Mouse (Mus musculus) stomach, embryonic 14.5 days (tissue): ENCODE measurements around the gene Ankrd12. TPM values are rescaled to one million over a fixed set of nuclear protein-coding genes. Genes with fewer than 3 reads are reported as not detected.
A peak's percentile ranks its signal among the peaks of the same experiment; 100 is the strongest.

Experiments used
- ATAC-seq: fragments of 200-750 bp; cut with Nextera tagmentation; 2 replicates; pipeline ENCODE4 v1.8.0; 2017; ENCODE audit warnings: low read depth, moderate TSS enrichment; ENCODE audit not compliant: insufficient number of reproducible peaks, insufficient read depth, low FRiP score
- H3K27ac ChIP-seq: fragments of 300-500 bp; sonication (generic); 2 replicates; pipeline ENCODE4 v1.5.1; 2014; ENCODE audit warnings: mild to moderate bottlenecking, low read length, moderate library complexity, mixed read lengths
- H3K27me3 ChIP-seq: fragments of 300-500 bp; sonication (generic); 2 replicates; pipeline ENCODE4 v1.6.1; 2014; ENCODE audit warnings: low read length, control low read depth, mixed read lengths; ENCODE audit not compliant: control insufficient read depth, insufficient read depth
- H3K36me3 ChIP-seq: fragments of 300-500 bp; sonication (generic); 2 replicates; pipeline ENCODE4 v1.6.1; 2014; ENCODE audit warnings: mild to moderate bottlenecking, control low read depth, low read length, moderate library complexity, mixed read lengths; ENCODE audit not compliant: control insufficient read depth, insufficient read depth
- H3K4me1 ChIP-seq: fragments of 300-500 bp; sonication (generic); 2 replicates; pipeline ENCODE4 v1.6.1; 2014; ENCODE audit warnings: low read length, control low read depth, mixed read lengths; ENCODE audit not compliant: control insufficient read depth, insufficient read depth
- H3K4me2 ChIP-seq: fragments of 300-500 bp; sonication (generic); replicated peaks from 2 replicates; pipeline ENCODE4 v1.6.1; 2014; ENCODE audit warnings: low read depth, low read length, control low read depth
- H3K4me3 ChIP-seq: fragments of 300-500 bp; sonication (generic); 2 replicates; pipeline ENCODE4 v1.5.1; 2014; ENCODE audit warnings: low read depth, low read length, control low read depth
- H3K9ac ChIP-seq: fragments of 300-500 bp; sonication (generic); replicated peaks from 2 replicates; pipeline ENCODE4 v1.6.1; 2014; ENCODE audit warnings: low read depth, mild to moderate bottlenecking, control low read depth, low read length, moderate library complexity, mixed read lengths
- H3K9me3 ChIP-seq: fragments of 300-500 bp; sonication (generic); 2 replicates; pipeline ENCODE4 v1.6.1; 2016; ENCODE audit warnings: low read depth, low read length, control low read depth; ENCODE audit not compliant: control insufficient read depth
- WGBS: fragments of 180-500 bp; shearing (Covaris S2); extraction: QIAGEN DNeasy Blood & Tissue Kit; methylation state at CpG from one replicate; pipeline ENCODE4 v1.1.7; 2014; 5-methylcytosine and 5-hydroxymethylcytosine counted together
- polyA plus RNA-seq: library from polyadenylated mRNA; unstranded; fragments of >200 nt; fragmentation: Nextera tagmentation; extraction: Ambion mirVana; gene quantifications from 2 replicates; pipeline ENCODE4 v1.2.1, GENCODE M21; 2014

Gene Ankrd12
- polyA plus RNA-seq, 1 experiment from 2014 or later, result 32.8 TPM

DNA sequence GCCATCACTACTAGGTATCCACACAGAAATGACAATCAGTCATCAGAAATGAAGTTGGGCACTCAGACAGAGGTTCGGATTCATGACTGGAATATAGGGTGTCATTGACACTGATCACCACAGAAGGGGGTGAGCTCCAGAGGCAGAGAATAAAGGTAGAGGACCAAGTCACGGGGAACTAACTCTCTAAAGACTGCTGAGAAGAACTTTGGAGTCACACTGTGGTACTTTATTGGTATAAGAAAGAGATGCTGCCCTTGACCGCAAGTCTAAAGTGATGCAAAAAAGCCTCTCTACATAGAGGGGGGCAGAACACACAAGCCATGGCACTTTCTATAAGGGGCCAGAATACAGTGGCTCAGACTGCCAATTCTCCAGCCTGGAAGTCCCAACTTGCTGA, 120.7 kb downstream of the Ankrd12 start:
- 83% methylated on average over 3 of the region's 3 CpGs for WGBS

DNA sequence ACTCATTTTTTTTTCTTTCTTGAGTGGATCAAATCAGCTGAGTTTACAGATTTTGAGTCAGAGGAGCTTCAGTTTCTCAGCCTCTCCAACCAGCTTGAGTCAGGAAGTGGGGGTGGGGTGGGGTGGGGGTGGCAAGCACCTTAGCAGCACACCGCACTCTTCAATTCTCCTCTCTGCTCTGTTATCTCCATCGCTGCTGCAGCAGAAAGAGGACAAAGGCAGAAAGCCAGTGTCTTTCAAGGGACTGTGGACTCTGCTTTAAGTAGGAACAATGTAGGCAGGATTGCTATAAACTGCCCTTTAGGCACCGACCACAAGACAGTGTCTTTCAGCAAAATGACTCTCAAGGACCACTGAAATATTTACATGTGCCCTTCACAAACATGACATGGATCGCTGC, 122.9 kb downstream of the Ankrd12 start:
- no peak for ATAC-seq
- Histone ChIP-seq H3K27me3 (no peaks in the 10 kb centered on the region), H3K4me1 (0 out of 2 replicates have a peak, but pooled peaks cover 3% of the 10 kb centered on the region), H3K36me3 (no peaks in the 10 kb centered on the region), H3K4me2 (no peak overlapping the region), H3K4me3 (no peak overlapping the region), H3K27ac (no peak overlapping the region), H3K9me3 (no peaks in the 10 kb centered on the region), H3K9ac (no peak overlapping the region)
- 55% methylated on average over 4 of the region's 4 CpGs for WGBS

More for the DNA sequence above, 120.7 kb downstream of the Ankrd12 start:
- H3K27me3 ChIP-seq, result no peaks in the 10 kb centered on the region
- H3K9ac ChIP-seq, result no peak overlapping the region
- no peak for ATAC-seq
- H3K27ac ChIP-seq, result no peak overlapping the region
- H3K9me3 ChIP-seq, result no peaks in the 10 kb centered on the region
- no peaks in the 10 kb centered on the region for H3K36me3 ChIP-seq
- no peak overlapping the region for H3K4me2 ChIP-seq
- H3K4me1 ChIP-seq, result no peaks in the 10 kb centered on the region
- no peak overlapping the region for H3K4me3 ChIP-seq

- no peak overlapping the region for H3K4me2 ChIP-seq
- 82% methylated on average over 5 of the region's 5 CpGs for WGBS
- H3K27ac ChIP-seq, result no peak overlapping the region
- no peak overlapping the region for H3K9ac ChIP-seq
- no peak for ATAC-seq
- H3K4me3 ChIP-seq, result no peak overlapping the region
- H3K9me3 ChIP-seq, result no peaks in the 10 kb centered on the region
- 0 out of 2 replicates have a peak, but pooled peaks cover 3% of the 10 kb centered on the region for H3K4me1 ChIP-seq
- no peaks in the 10 kb centered on the region for H3K27me3 ChIP-seq
- H3K36me3 ChIP-seq, result peaks cover 6% of the 10 kb centered on the region; the same call in 1 of the 2 replicates
These were observed 124.8 kb downstream of the Ankrd12 start for GRCm38 (mm10) chr17:65952083-65952482.

DNA sequence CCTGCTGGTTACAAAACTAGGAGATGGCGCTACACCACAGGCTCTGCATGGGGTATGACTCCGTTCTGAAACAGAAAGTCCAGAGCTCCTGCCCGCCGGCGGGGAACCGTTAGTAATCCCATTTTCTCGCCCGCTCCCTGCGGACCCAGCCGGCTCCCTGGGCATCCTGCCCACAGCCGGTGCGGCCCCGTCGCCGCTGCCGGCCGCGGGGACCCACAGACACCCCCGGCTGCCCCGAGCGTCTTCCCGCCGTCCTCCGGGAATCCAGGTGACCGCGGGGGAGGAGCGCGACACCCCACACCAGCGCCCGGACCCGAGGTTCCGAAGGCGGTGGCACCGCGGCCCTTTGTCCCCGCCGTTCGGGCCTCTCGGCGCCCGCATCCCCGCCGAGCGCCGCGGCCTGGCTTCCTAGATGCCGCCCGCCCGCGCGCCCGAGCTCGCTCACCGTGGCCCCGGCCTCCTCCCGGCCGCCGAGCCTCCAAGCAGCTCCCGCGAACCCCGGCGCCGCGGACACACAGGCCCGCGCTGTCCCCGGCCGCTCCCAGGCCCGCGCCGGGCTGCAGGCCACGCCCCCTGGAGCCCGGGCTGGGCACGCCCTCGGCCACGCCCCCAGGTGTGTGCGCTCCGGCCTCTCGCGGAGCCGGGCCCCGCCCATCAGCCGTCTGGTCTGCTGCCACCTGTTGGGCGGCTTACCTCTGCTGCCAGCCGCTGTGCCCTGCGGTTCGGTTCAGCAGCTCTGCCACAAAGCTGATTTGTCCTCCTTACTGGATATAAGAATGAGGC, 126.1 kb downstream of the Ankrd12 start, which contains the start of gene Twsg1:
Gene Twsg1, minus strand, starts transcription at position 605 of the 783 bp plus-strand sequence.
- Histone ChIP-seq H3K4me2 (peak within 1 kb of the TSS; percentile 74), H3K4me3 (peak within 1 kb of the TSS; percentile 91), H3K27me3 (no peaks in the 10 kb centered on the region), H3K4me1 (0 out of 2 replicates have a peak, but pooled peaks cover 3% of the 10 kb centered on the region), H3K9ac (peak within 1 kb of the TSS; percentile 93), H3K9me3 (no peaks in the 10 kb centered on the region), H3K27ac (peak within 1 kb of the TSS; percentile 90), H3K36me3 (peaks cover 6% of the 10 kb centered on the region; the same call in 1 of the 2 replicates)
- ATAC-seq, result peak; percentile 97
- under 1% methylated on average over 68 of the region's 87 CpGs for WGBS

GRCm38 (mm10) chr17:65950183-65950582, 126.7 kb downstream of the Ankrd12 start:
- ATAC-seq, result no peak
- 29% methylated on average over 7 of the region's 7 CpGs for WGBS
- H3K27ac ChIP-seq, result no peak overlapping the region

DNA sequence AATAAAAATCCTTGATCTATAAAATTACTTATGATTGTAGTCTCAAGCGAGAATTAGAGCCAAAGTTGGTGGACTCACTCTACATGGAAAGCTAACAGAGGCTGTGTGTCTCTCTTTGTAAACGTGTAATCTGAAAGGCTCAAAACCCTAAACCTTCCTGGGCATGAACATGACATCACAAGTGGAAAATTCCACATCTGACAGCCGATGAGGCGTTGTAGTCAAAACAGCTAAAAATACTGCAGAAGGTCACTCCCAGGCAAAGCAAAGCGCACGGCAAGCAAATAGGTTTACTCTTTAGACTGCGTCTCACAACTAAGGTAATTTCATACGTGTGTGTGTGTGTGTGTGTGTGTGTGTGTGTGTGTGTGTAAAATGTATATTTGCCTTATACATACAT, 129.6 kb downstream of the Ankrd12 start:
- H3K4me3 ChIP-seq, result no peak overlapping the region
- WGBS, result 83% methylated on average over 8 of the region's 8 CpGs
- H3K36me3 ChIP-seq, result peaks cover 6% of the 10 kb centered on the region; the same call in 1 of the 2 replicates
- no peak overlapping the region for H3K4me2 ChIP-seq
- no peak for ATAC-seq
- no peak overlapping the region for H3K9ac ChIP-seq
- no peak overlapping the region for H3K27ac ChIP-seq
- peaks cover 8% of the 10 kb centered on the region; the same call in 1 of the 2 replicates for H3K4me1 ChIP-seq
- no peaks in the 10 kb centered on the region for H3K9me3 ChIP-seq
- H3K27me3 ChIP-seq, result no peaks in the 10 kb centered on the region

More at GRCm38 (mm10) chr17:65950183-65950582, 126.7 kb downstream of the Ankrd12 start:
- Histone ChIP-seq H3K36me3 (peaks cover 6% of the 10 kb centered on the region; the same call in 1 of the 2 replicates), H3K27me3 (no peaks in the 10 kb centered on the region), H3K4me3 (peak overlapping the region; percentile 91), H3K4me1 (0 out of 2 replicates have a peak, but pooled peaks cover 3% of the 10 kb centered on the region), H3K9ac (peak overlapping the region; percentile 93), H3K4me2 (peak overlapping the region; percentile 74), H3K9me3 (no peaks in the 10 kb centered on the region)

GRCm38 (mm10) chr17:65945420-65945819, 131.5 kb downstream of the Ankrd12 start:
- 92% methylated on average over 2 of the region's 2 CpGs for WGBS
- H3K27me3 ChIP-seq, result no peaks in the 10 kb centered on the region
- no peak overlapping the region for H3K9ac ChIP-seq
- H3K36me3 ChIP-seq, result peaks cover 6% of the 10 kb centered on the region; the same call in 1 of the 2 replicates
- no peak for ATAC-seq
- no peak overlapping the region for H3K27ac ChIP-seq
- H3K4me3 ChIP-seq, result no peak overlapping the region
- peaks cover 22% of the 10 kb centered on the region for H3K4me1 ChIP-seq
- H3K9me3 ChIP-seq, result no peaks in the 10 kb centered on the region
- no peak overlapping the region for H3K4me2 ChIP-seq

DNA sequence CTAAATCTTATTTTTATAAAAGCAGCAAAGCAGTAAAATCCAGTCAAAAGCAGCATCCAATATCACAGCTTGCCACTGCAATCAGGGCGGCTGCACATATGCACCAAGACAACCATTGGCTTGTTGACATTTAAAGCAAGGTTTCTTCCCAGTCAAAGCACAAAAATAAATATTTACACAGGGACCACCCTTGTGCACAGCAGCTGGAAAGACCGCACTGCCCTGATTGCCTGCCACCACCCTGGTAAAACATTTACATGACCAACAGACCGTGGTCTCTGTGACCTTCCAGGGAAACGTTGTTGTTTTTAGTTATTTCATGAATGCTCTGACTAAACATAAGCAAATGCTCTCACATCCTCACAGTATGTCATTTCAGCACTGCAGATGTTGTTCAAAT, 134.5 kb downstream of the Ankrd12 start:
- Histone ChIP-seq H3K27ac (no peak overlapping the region), H3K36me3 (no peaks in the 10 kb centered on the region; the same call in 1 of the 2 replicates), H3K4me1 (peaks cover 31% of the 10 kb centered on the region), H3K9ac (no peak overlapping the region), H3K4me3 (no peak overlapping the region), H3K4me2 (no peak overlapping the region), H3K9me3 (no peaks in the 10 kb centered on the region), H3K27me3 (no peaks in the 10 kb centered on the region)
- 39% methylated on average over 4 of the region's 4 CpGs for WGBS
- ATAC-seq, result peak; percentile 51; the same call in 1 of the 2 replicates
